Mouse (Mus musculus): ENCODE results near the gene Cdcp1. TPM values are rescaled to one million over a fixed set of nuclear protein-coding genes. Genes with fewer than 3 reads are reported as not detected.

Cdcp1 gene
- polyA plus RNA-seq, 1 experiment: not detected

DNA sequence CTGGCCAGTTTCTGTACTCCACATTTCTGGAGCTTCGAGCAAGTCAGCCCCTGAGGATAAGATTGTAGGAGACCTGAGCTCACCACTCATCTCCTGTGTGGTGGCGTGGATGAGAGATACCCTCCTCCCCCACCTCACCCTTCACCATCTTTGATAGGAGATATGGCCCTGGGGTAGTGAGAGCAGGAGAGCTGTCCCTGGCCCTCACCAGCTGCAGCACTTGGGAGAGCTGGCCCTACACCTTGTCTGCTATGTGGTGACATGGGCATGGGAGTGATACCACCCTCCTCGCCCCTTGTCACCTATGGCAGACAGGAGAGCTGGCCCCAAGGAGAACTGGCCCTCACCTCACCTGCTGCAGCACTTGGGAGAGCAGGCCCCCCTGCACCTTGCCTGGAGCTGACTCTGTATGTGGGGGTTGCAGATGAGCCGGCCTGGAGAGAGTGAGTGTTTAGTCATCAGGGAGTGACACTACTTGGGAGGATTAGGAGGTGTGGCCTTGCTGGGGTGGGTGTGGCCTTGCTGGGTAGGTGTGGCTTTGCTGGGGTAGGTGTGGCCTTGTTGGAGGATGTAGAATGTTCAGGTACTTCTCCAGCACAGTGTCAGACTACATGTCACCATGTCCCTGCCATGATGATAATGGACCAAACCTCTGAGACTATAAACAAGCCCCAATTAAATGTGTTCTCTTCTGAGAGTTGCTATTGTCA is 52.7 kb downstream of the Cdcp1 start:
- Histone ChIP-seq H3K4me3 (replicated peaks) (no peak overlapping the region), H3K36me3 (ENCODE audit: control insufficient read depth) (no peaks in the 10 kb centered on the region), H3K4me1 (ENCODE audit: control insufficient read depth) (peaks cover 5% of the 10 kb centered on the region), H3K9me3 (ENCODE audit: control insufficient read depth, low read length) (peaks cover 5% of the 10 kb centered on the region), H3K27me3 (ENCODE audit: control insufficient read depth) (no peaks in the 10 kb centered on the region; the same call in 1 of the 2 replicates)
- no peak for TF ChIP-seq TAL1 (IDR thresholded peaks at IDR 0.05; ENCODE audit: low read length)
- no peak for TF ChIP-seq GATA1 (IDR thresholded peaks at IDR 0.05; ENCODE audit: low read length)

GRCm38 (mm10) chr9:123161792-123162191 is 54.0 kb downstream of the Cdcp1 start:
- H3K9me3 ChIP-seq (ENCODE audit: control insufficient read depth, low read length): peaks cover 5% of the 10 kb centered on the region
- no peaks in the 10 kb centered on the region; the same call in 1 of the 2 replicates for H3K27me3 ChIP-seq (ENCODE audit: control insufficient read depth)
- TF ChIP-seq GATA1 (IDR thresholded peaks at IDR 0.05; ENCODE audit: low read length): no peak
- TF ChIP-seq TAL1 (IDR thresholded peaks at IDR 0.05; ENCODE audit: low read length): no peak
- no peaks in the 10 kb centered on the region for H3K36me3 ChIP-seq (ENCODE audit: control insufficient read depth)
- no peak overlapping the region for H3K4me3 ChIP-seq (replicated peaks)
- H3K4me1 ChIP-seq (ENCODE audit: control insufficient read depth): peaks cover 8% of the 10 kb centered on the region

- TF ChIP-seq TAL1 (IDR thresholded peaks at IDR 0.05; ENCODE audit: low read length) (no peak), GATA1 (IDR thresholded peaks at IDR 0.05; ENCODE audit: low read length) (no peak)
- no peaks in the 10 kb centered on the region; the same call in 1 of the 2 replicates for H3K27me3 ChIP-seq (ENCODE audit: control insufficient read depth)
- H3K9me3 ChIP-seq (ENCODE audit: control insufficient read depth, low read length): peaks cover 5% of the 10 kb centered on the region
- no peaks in the 10 kb centered on the region for H3K36me3 ChIP-seq (ENCODE audit: control insufficient read depth)
- no peak overlapping the region for H3K4me3 ChIP-seq (replicated peaks)
- peaks cover 11% of the 10 kb centered on the region for H3K4me1 ChIP-seq (ENCODE audit: control insufficient read depth)
Measured at GRCm38 (mm10) chr9:123159330-123159729, 56.5 kb downstream of the Cdcp1 start.

GRCm38 (mm10) chr9:123158125-123158836 is 57.6 kb downstream of the Cdcp1 start:
- H3K9me3 ChIP-seq (ENCODE audit: control insufficient read depth, low read length): peaks cover 3% of the 10 kb centered on the region
- no peaks in the 10 kb centered on the region for H3K36me3 ChIP-seq (ENCODE audit: control insufficient read depth)
- peaks cover 10% of the 10 kb centered on the region for H3K4me1 ChIP-seq (ENCODE audit: control insufficient read depth)
- no peak overlapping the region for H3K4me3 ChIP-seq (replicated peaks)
- TF ChIP-seq GATA1 (IDR thresholded peaks at IDR 0.05; ENCODE audit: low read length): no peak
- TF ChIP-seq TAL1 (IDR thresholded peaks at IDR 0.05; ENCODE audit: low read length): no peak
- H3K27me3 ChIP-seq (ENCODE audit: control insufficient read depth): no peaks in the 10 kb centered on the region; the same call in 1 of the 2 replicates

DNA sequence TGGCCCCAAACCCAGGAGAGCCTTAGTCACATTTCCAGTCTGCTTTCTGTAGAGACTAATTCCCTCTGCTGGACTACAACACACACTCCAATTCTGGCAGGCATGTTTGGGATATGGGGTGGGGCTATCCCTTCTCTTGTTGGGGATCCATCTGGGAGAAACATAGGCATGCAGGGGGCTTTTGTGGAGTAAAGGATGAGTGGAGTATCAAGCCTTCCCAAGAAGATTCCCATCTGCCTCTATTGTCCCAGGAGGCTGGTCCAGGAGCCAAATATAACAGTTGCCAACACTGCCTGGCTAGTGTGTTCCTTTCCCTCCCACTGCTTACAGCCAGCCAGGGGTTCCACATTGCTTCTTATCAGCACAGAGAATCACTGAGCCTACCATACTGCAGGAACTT is 58.1 kb downstream of the Cdcp1 start:
- Histone ChIP-seq H3K27me3 (ENCODE audit: control insufficient read depth) (no peaks in the 10 kb centered on the region), H3K4me1 (ENCODE audit: control insufficient read depth) (peaks cover 5% of the 10 kb centered on the region), H3K4me3 (replicated peaks) (no peak overlapping the region), H3K36me3 (ENCODE audit: control insufficient read depth) (no peaks in the 10 kb centered on the region), H3K9me3 (ENCODE audit: control insufficient read depth, low read length) (no peaks in the 10 kb centered on the region)
- TF ChIP-seq GATA1 (IDR thresholded peaks at IDR 0.05; ENCODE audit: low read length): no peak
- peak; percentile 10; the same call in 1 of the 3 replicates for TF ChIP-seq TAL1 (IDR thresholded peaks at IDR 0.05; ENCODE audit: low read length)

- peaks cover 5% of the 10 kb centered on the region for H3K4me1 ChIP-seq (ENCODE audit: control insufficient read depth)
- H3K9me3 ChIP-seq (ENCODE audit: control insufficient read depth, low read length): no peaks in the 10 kb centered on the region
- no peaks in the 10 kb centered on the region for H3K36me3 ChIP-seq (ENCODE audit: control insufficient read depth)
- H3K27me3 ChIP-seq (ENCODE audit: control insufficient read depth): no peaks in the 10 kb centered on the region
- no peak overlapping the region for H3K4me3 ChIP-seq (replicated peaks)
- no peak for TF ChIP-seq GATA1 (IDR thresholded peaks at IDR 0.05; ENCODE audit: low read length)
- no peak for TF ChIP-seq TAL1 (IDR thresholded peaks at IDR 0.05; ENCODE audit: low read length)
Measured at GRCm38 (mm10) chr9:123156910-123157361, 58.9 kb downstream of the Cdcp1 start.

- H3K36me3 ChIP-seq (ENCODE audit: control insufficient read depth): no peaks in the 10 kb centered on the region
- no peaks in the 10 kb centered on the region for H3K27me3 ChIP-seq (ENCODE audit: control insufficient read depth)
- no peak overlapping the region for H3K4me3 ChIP-seq (replicated peaks)
- H3K4me1 ChIP-seq (ENCODE audit: control insufficient read depth): peaks cover 10% of the 10 kb centered on the region
- no peak for TF ChIP-seq TAL1 (IDR thresholded peaks at IDR 0.05; ENCODE audit: low read length)
- no peak for TF ChIP-seq GATA1 (IDR thresholded peaks at IDR 0.05; ENCODE audit: low read length)
- H3K9me3 ChIP-seq (ENCODE audit: control insufficient read depth, low read length): no peaks in the 10 kb centered on the region
Measured at GRCm38 (mm10) chr9:123153121-123153520, 62.7 kb downstream of the Cdcp1 start.

GRCm38 (mm10) chr9:123152026-123152425 is 63.8 kb downstream of the Cdcp1 start:
- no peaks in the 10 kb centered on the region for H3K36me3 ChIP-seq (ENCODE audit: control insufficient read depth)
- no peaks in the 10 kb centered on the region for H3K27me3 ChIP-seq (ENCODE audit: control insufficient read depth)
- TF ChIP-seq GATA1 (IDR thresholded peaks at IDR 0.05; ENCODE audit: low read length): no peak
- no peak overlapping the region for H3K4me3 ChIP-seq (replicated peaks)
- peaks cover 10% of the 10 kb centered on the region for H3K4me1 ChIP-seq (ENCODE audit: control insufficient read depth)
- no peaks in the 10 kb centered on the region for H3K9me3 ChIP-seq (ENCODE audit: control insufficient read depth, low read length)

GRCm38 (mm10) chr9:123151561-123151960 is 64.3 kb downstream of the Cdcp1 start:
- H3K36me3 ChIP-seq (ENCODE audit: control insufficient read depth): no peaks in the 10 kb centered on the region
- no peaks in the 10 kb centered on the region for H3K9me3 ChIP-seq (ENCODE audit: control insufficient read depth, low read length)
- H3K4me3 ChIP-seq (replicated peaks): no peak overlapping the region
- H3K4me1 ChIP-seq (ENCODE audit: control insufficient read depth): peaks cover 5% of the 10 kb centered on the region
- TF ChIP-seq TAL1 (IDR thresholded peaks at IDR 0.05; ENCODE audit: low read length): no peak
- no peak for TF ChIP-seq GATA1 (IDR thresholded peaks at IDR 0.05; ENCODE audit: low read length)
- no peaks in the 10 kb centered on the region for H3K27me3 ChIP-seq (ENCODE audit: control insufficient read depth)

Data from erythroblast, embryonic 14.5 days (primary cell).